21 mouse cellular contexts compared by ENCODE assay signal in genomic region chr11:96505841-96506240, GRCm38 (mm10). TPM values are rescaled to one million over a fixed set of nuclear protein-coding genes. Genes with fewer than 3 reads are reported as not detected.
DNase-seq lines count a peak whose midpoint lies in the region; ATAC-seq and TF ChIP-seq lines count a peak whose summit lies in the region.
"Had no signal": no experiment of that assay in that cellular context is flagged by ENCODE, and none has a peak within 500 bp of the region (broad histone marks: within the 10 kb centered on the region; RNA-seq: fewer than 3 reads in every experiment).

No protein-coding gene starts in this region.

- no peak for ATAC-seq in liver, postnatal 0 days
- ATAC-seq: forebrain, embryonic 14.5 days had no signal

- no peak overlapping the region for H3K27ac ChIP-seq in liver, postnatal 0 days (ENCODE audit: low read depth)
- H3K27ac ChIP-seq: hindbrain, embryonic 10.5 days; limb, embryonic 12.5 days; liver, embryonic 15.5 days; macrophage; neural tube, embryonic 12.5 days; stomach, postnatal 0 days had no signal

- DNase-seq in liver (peak; percentile 9), ES-CJ7 (ENCODE audit: low read depth, low spot score) (peak; percentile 81)
- DNase-seq in liver, postnatal 0 days, result no peak
- DNase-seq in B cell, adult 2 months, result peak; percentile 15 to 18
- DNase-seq in induced T-regulatory cell, adult 2 months (ENCODE audit: low read depth), result peak; percentile 56
- no peak for DNase-seq in adrenal gland, postnatal 14 days
- no peak for DNase-seq in urinary bladder, postnatal 14 days (ENCODE audit: low spot score)
- DNase-seq: cerebellum, adult 18-20 months; cerebellum, postnatal 36 days; gastrocnemius, postnatal 14 days; kidney, adult 8-10 months; right cerebral cortex, postnatal 4 days had no signal

- no peak for TF ChIP-seq EP300 in liver, postnatal 0 days (IDR thresholded peaks at IDR 0.05; ENCODE audit: low read depth)

- H3K27me3 ChIP-seq in liver, postnatal 0 days (ENCODE audit: insufficient read depth, low read length), result no peaks in the 10 kb centered on the region
- H3K27me3 ChIP-seq: neural tube, embryonic 12.5 days had no signal

- no peaks in the 10 kb centered on the region for H3K4me1 ChIP-seq in liver, postnatal 0 days (ENCODE audit: insufficient read depth)
- H3K4me1 ChIP-seq: liver, embryonic 15.5 days; neural tube, embryonic 12.5 days had no signal

- WGBS in liver, postnatal 0 days (ENCODE audit: insufficient replicate concordance), result 58% methylated on average over 5 of the region's 5 CpGs

- H3K4me3 ChIP-seq in liver, postnatal 0 days (ENCODE audit: low read depth, low read length), result no peak overlapping the region
- H3K4me3 ChIP-seq: erythroblast, embryonic 14.5 days; hindbrain, embryonic 10.5 days; limb, embryonic 12.5 days; liver, embryonic 15.5 days; neural tube, embryonic 12.5 days had no signal

- no peak overlapping the region for H3K9ac ChIP-seq in liver, postnatal 0 days (replicated peaks)
- H3K9ac ChIP-seq: limb, embryonic 12.5 days; liver, embryonic 15.5 days; neural tube, embryonic 12.5 days had no signal

- no peak overlapping the region for H3K4me2 ChIP-seq in liver, postnatal 0 days (ENCODE audit: low read depth, low read length)
- H3K4me2 ChIP-seq: limb, embryonic 12.5 days; liver, embryonic 15.5 days; midbrain, embryonic 11.5 days; neural tube, embryonic 12.5 days had no signal

- no peaks in the 10 kb centered on the region for H3K36me3 ChIP-seq in liver, postnatal 0 days (replicated peaks; ENCODE audit: insufficient read depth, low read length)
- H3K36me3 ChIP-seq: hindbrain, embryonic 10.5 days; limb, embryonic 12.5 days; liver, embryonic 15.5 days; neural tube, embryonic 12.5 days had no signal

- TF ChIP-seq CTCF in liver, postnatal 0 days (IDR thresholded peaks at IDR 0.05; ENCODE audit: low read depth), result no peak

- H3K9me3 ChIP-seq in liver, postnatal 0 days (ENCODE audit: low read length), result no peaks in the 10 kb centered on the region
- H3K9me3 ChIP-seq: hindbrain, embryonic 10.5 days; limb, embryonic 12.5 days; liver, embryonic 15.5 days; neural tube, embryonic 12.5 days had no signal

RNA-seq across cellular contexts. Expression of gene Skap1, which starts 41.4 kb away (rescaled TPM):
- polyA plus RNA-seq in liver, postnatal 0 days (2015; fragmentation: Nextera tagmentation; extraction: Ambion mirVana), result 0.35 and 0.45 TPM in 2 replicates
- total RNA-seq in adrenal gland, postnatal 14 days (2021), result 4.0 and 12.9 TPM in 2 replicates
- polyA plus RNA-seq: erythroblast, embryonic 14.5 days had no signal

Comparison
In these comparisons a context has a peak if more than half of its experiments do, and no peak if none do; other contexts are left out.
1. DNase-seq: peak in liver (single experiment), B cell, adult 2 months (2 of 2), ES-CJ7 (single experiment) and induced T-regulatory cell, adult 2 months (single experiment); none in liver, postnatal 0 days (single experiment), adrenal gland, postnatal 14 days (single experiment) and urinary bladder, postnatal 14 days (single experiment).